Mouse (Mus musculus) erythroblast, embryonic 14.5 days (primary cell): ENCODE measurements around the gene Nars2.

Experiments
- GATA1 ChIP-seq: IDR thresholded peaks from 2 replicates; pipeline ENCODE4 v1.6.1; 2012; ENCODE audit warnings: low read length, inconsistent platforms, mixed read lengths
- TAL1 ChIP-seq: IDR thresholded peaks from 3 replicates; pipeline ENCODE4 v1.6.1; 2012; ENCODE audit warnings: low read length, inconsistent platforms, mixed read lengths

GRCm38 (mm10) chr7:97081242-97081958 is 130.1 kb downstream of the Nars2 start, which contains the start of gene Gab2:
- TF ChIP-seq TAL1 = no peak
- TF ChIP-seq GATA1 = no peak
